Mouse (Mus musculus) B cell, adult (primary cell): Measurements from ENCODE around the gene Med17. TPM values are rescaled to one million over a fixed set of nuclear protein-coding genes. Genes with fewer than 3 reads are reported as not detected.

ENCODE experiments used
- total RNA-seq: library from RNA; stranded (reverse); gene quantifications from 4 replicates; pipeline ENCODE4 v1.2.4, GENCODE M21; 2023; ENCODE audit not compliant: inconsistent age

The Med17 gene
- total RNA-seq, result 42.8 to 48.9 TPM (median 47.4 TPM) in 4 replicates

GRCm38 (mm10) chr9:15279649-15280490 lies at the start of gene Med17:
Gene Med17 (minus strand): TSS chr9:15279931.

GRCm38 (mm10) chr9:15306398-15307119 lies 26.8 kb upstream of the Med17 start, which contains the start of gene 4931406C07Rik:
Gene 4931406C07Rik (minus strand): TSS chr9:15306448.

GRCm38 (mm10) chr9:15305503-15306397 lies 26.0 kb upstream of the Med17 start, which contains the start of gene Taf1d:
Gene Taf1d (plus strand): TSS chr9:15306214.

GRCm38 (mm10) chr9:15239042-15239925 lies 40.4 kb downstream of the Med17 start, which contains the start of gene Vstm5:
Gene Vstm5 (plus strand): TSS chr9:15239045.

Other genes with a start within 250 kb of the Med17 start
- 43.9 to 56.0 TPM (median 49.1 TPM) in 4 replicates for gene Panx1, start 234.5 kb downstream of the Med17 start, total RNA-seq
- gene Hephl1, start 167.8 kb downstream of the Med17 start, total RNA-seq, result not detected in 4 replicates
- not detected in 4 replicates for gene Vstm5, start 40.9 kb downstream of the Med17 start, total RNA-seq
- 318 to 362 TPM (median 342 TPM) in 4 replicates for gene Taf1d, start 26.3 kb upstream of the Med17 start, total RNA-seq
- gene 4931406C07Rik, start 26.5 kb upstream of the Med17 start, total RNA-seq, result 5.0 to 7.9 TPM (median 5.3 TPM) in 4 replicates
- 38.1 to 56.9 TPM (median 52.5 TPM) in 4 replicates for gene Cep295, start 77.9 kb upstream of the Med17 start, total RNA-seq
- 9.1 to 16.5 TPM (median 9.9 TPM) in 4 replicates for gene Smco4, start 213.5 kb upstream of the Med17 start, total RNA-seq